ENCODE assay signal across 24 mouse cellular contexts in genomic region chr10:63653571-63653970, GRCm38 (mm10).
DNase-seq lines count a peak whose midpoint lies in the region; ATAC-seq and TF ChIP-seq lines count a peak whose summit lies in the region.
"Had no signal": no experiment of that assay in that cellular context is flagged by ENCODE, and none has a peak within 500 bp of the region (broad histone marks: within the 10 kb centered on the region; RNA-seq: fewer than 3 reads in every experiment).

No protein-coding gene starts in this region.

- peak; percentile 60 for DNase-seq in brain, adult 2 months (ENCODE audit: low read depth, low spot score)
- peak; percentile 76 for DNase-seq in cerebellum, adult 11-12 months
- peak; percentile 88 for DNase-seq in cerebellum, adult 9-10 months
- DNase-seq in cerebellum, postnatal 25 days: peak; percentile 70 to 81
- no peak for DNase-seq in heart, embryonic 10.5 days (ENCODE audit: low spot score)
- DNase-seq in stomach, postnatal 0 days (ENCODE audit: low spot score): no peak
- DNase-seq: adrenal gland, postnatal 14 days; embryo, embryonic 11 days; gastrocnemius, postnatal 10 days; heart, adult 18-20 months; heart, postnatal 14 days; kidney, adult 2 months had no signal

- H3K9ac ChIP-seq in stomach, postnatal 0 days (ENCODE audit: low read length): no peak overlapping the region
- H3K9ac ChIP-seq in hindbrain, embryonic 13.5 days: no peak overlapping the region
- H3K9ac ChIP-seq: embryonic facial prominence, embryonic 15.5 days; forebrain, embryonic 15.5 days; heart, embryonic 15.5 days; hindbrain, embryonic 15.5 days had no signal

- no peak for TF ChIP-seq EP300 in stomach, postnatal 0 days (optimal IDR thresholded peaks at IDR 0.05)

- H3K36me3 ChIP-seq in heart, embryonic 10.5 days: peaks cover 5% of the 10 kb centered on the region; the same call in 1 of the 2 replicates
- no peaks in the 10 kb centered on the region for H3K36me3 ChIP-seq in stomach, postnatal 0 days (ENCODE audit: control insufficient read depth, insufficient read depth, low read length)
- no peaks in the 10 kb centered on the region for H3K36me3 ChIP-seq in hindbrain, embryonic 13.5 days
- H3K36me3 ChIP-seq: embryonic facial prominence, embryonic 15.5 days; forebrain, embryonic 15.5 days; heart, embryonic 15.5 days; hindbrain, embryonic 10.5 days; hindbrain, embryonic 15.5 days had no signal

- WGBS in heart, embryonic 10.5 days: 91% methylated on average over 3 of the region's 3 CpGs
- 85% methylated on average over 3 of the region's 3 CpGs for WGBS in stomach, postnatal 0 days
- 91% methylated on average over 3 of the region's 3 CpGs for WGBS in hindbrain, embryonic 13.5 days

- no peak overlapping the region for H3K4me3 ChIP-seq in heart, embryonic 10.5 days
- H3K4me3 ChIP-seq in stomach, postnatal 0 days (ENCODE audit: low read depth, low read length): no peak overlapping the region
- no peak overlapping the region for H3K4me3 ChIP-seq in hindbrain, embryonic 13.5 days
- H3K4me3 ChIP-seq: embryonic facial prominence, embryonic 15.5 days; erythroblast, embryonic 14.5 days; forebrain, embryonic 15.5 days; heart, embryonic 15.5 days; hindbrain, embryonic 10.5 days; hindbrain, embryonic 15.5 days had no signal

- H3K27me3 ChIP-seq in heart, embryonic 10.5 days (ENCODE audit: insufficient read depth, poor library complexity, severe bottlenecking): no peaks in the 10 kb centered on the region
- H3K27me3 ChIP-seq in stomach, postnatal 0 days (ENCODE audit: control insufficient read depth, insufficient read depth, low read length): no peaks in the 10 kb centered on the region
- H3K27me3 ChIP-seq in hindbrain, embryonic 13.5 days: no peaks in the 10 kb centered on the region
- H3K27me3 ChIP-seq: CH12.LX; embryonic facial prominence, embryonic 15.5 days; forebrain, embryonic 15.5 days; heart, embryonic 15.5 days; hindbrain, embryonic 15.5 days; Patski had no signal

- H3K4me1 ChIP-seq in heart, embryonic 10.5 days: no peaks in the 10 kb centered on the region
- no peaks in the 10 kb centered on the region for H3K4me1 ChIP-seq in stomach, postnatal 0 days (replicated peaks; ENCODE audit: control insufficient read depth, insufficient read depth)
- no peaks in the 10 kb centered on the region for H3K4me1 ChIP-seq in hindbrain, embryonic 13.5 days (replicated peaks)
- H3K4me1 ChIP-seq: embryonic facial prominence, embryonic 15.5 days; forebrain, embryonic 15.5 days; hindbrain, embryonic 15.5 days had no signal

- TF ChIP-seq CTCF in stomach, postnatal 0 days (IDR thresholded peaks at IDR 0.05; ENCODE audit: low read depth): no peak

- ATAC-seq in stomach, postnatal 0 days (ENCODE audit: low FRiP score, low TSS enrichment): no peak
- no peak for ATAC-seq in hindbrain, embryonic 13.5 days (ENCODE audit: low FRiP score)
- ATAC-seq: activated CD4-positive, CD25-positive, alpha-beta regulatory T cell, adult 4 months; forebrain, embryonic 15.5 days; intestine, embryonic 16.5 days; Patski had no signal

- no peak overlapping the region for H3K27ac ChIP-seq in heart, embryonic 10.5 days
- no peak overlapping the region for H3K27ac ChIP-seq in stomach, postnatal 0 days (replicated peaks)
- no peak overlapping the region for H3K27ac ChIP-seq in hindbrain, embryonic 13.5 days
- H3K27ac ChIP-seq: embryonic facial prominence, embryonic 15.5 days; forebrain, embryonic 15.5 days; heart, embryonic 15.5 days; hindbrain, embryonic 10.5 days; hindbrain, embryonic 15.5 days had no signal

- no peaks in the 10 kb centered on the region for H3K9me3 ChIP-seq in heart, embryonic 10.5 days
- no peaks in the 10 kb centered on the region for H3K9me3 ChIP-seq in stomach, postnatal 0 days (ENCODE audit: control insufficient read depth, low read length)
- H3K9me3 ChIP-seq in hindbrain, embryonic 13.5 days: no peaks in the 10 kb centered on the region
- H3K9me3 ChIP-seq: embryonic facial prominence, embryonic 15.5 days; forebrain, embryonic 15.5 days; heart, embryonic 15.5 days; hindbrain, embryonic 10.5 days; hindbrain, embryonic 15.5 days had no signal

- H3K4me2 ChIP-seq in stomach, postnatal 0 days (replicated peaks; ENCODE audit: low read depth): no peak overlapping the region
- no peak overlapping the region for H3K4me2 ChIP-seq in hindbrain, embryonic 13.5 days
- H3K4me2 ChIP-seq: embryonic facial prominence, embryonic 15.5 days; forebrain, embryonic 15.5 days; heart, embryonic 11.5 days; heart, embryonic 15.5 days; hindbrain, embryonic 15.5 days had no signal

Comparison
In these comparisons a context has a peak if more than half of its experiments do, and no peak if none do; other contexts are left out.
1. DNase-seq: peak in brain, adult 2 months (single experiment), cerebellum, adult 11-12 months (single experiment), cerebellum, adult 9-10 months (single experiment) and cerebellum, postnatal 25 days (2 of 2); none in heart, embryonic 10.5 days (single experiment) and stomach, postnatal 0 days (single experiment).